Mouse (Mus musculus) heart, embryonic 16.5 days (tissue): ENCODE results near the gene Mid1. TPM values are rescaled to one million over a fixed set of nuclear protein-coding genes. Genes with fewer than 3 reads are reported as not detected.

Source experiments
- ATAC-seq: fragments of 200-750 bp; cut with Nextera tagmentation; replicated peaks from 2 replicates; pipeline ENCODE4 v1.8.0; 2017; ENCODE audit warnings: moderate number of reproducible peaks; ENCODE audit not compliant: insufficient read depth, low FRiP score; ENCODE audit errors: extremely low read depth
- H3K27ac ChIP-seq: fragments of 300-500 bp; sonication (generic); 2 replicates; pipeline ENCODE4 v1.5.1; 2014; ENCODE audit warnings: mild to moderate bottlenecking, low read length, control low read depth, moderate library complexity
- H3K27me3 ChIP-seq: fragments of 300-500 bp; sonication (generic); 2 replicates; pipeline ENCODE4 v1.6.1; 2014; ENCODE audit warnings: low read length, mixed read lengths; ENCODE audit not compliant: control insufficient read depth, insufficient read depth
- H3K36me3 ChIP-seq: fragments of 300-500 bp; sonication (generic); 2 replicates; pipeline ENCODE4 v1.6.1; 2014; ENCODE audit not compliant: control insufficient read depth, insufficient read depth
- H3K4me1 ChIP-seq: fragments of 300-500 bp; sonication (generic); 2 replicates; pipeline ENCODE4 v1.6.1; 2014; ENCODE audit warnings: low read length, mixed read lengths; ENCODE audit not compliant: control insufficient read depth, insufficient read depth
- H3K4me2 ChIP-seq: fragments of 300-500 bp; sonication (generic); 2 replicates; pipeline ENCODE4 v1.6.1; 2014; ENCODE audit warnings: low read depth, mild to moderate bottlenecking, control low read depth, low read length
- H3K4me3 ChIP-seq: fragments of 300-500 bp; sonication (generic); 2 replicates; pipeline ENCODE4 v1.5.1; 2014; ENCODE audit warnings: mild to moderate bottlenecking, control low read depth, low read length
- H3K9ac ChIP-seq: fragments of 300-500 bp; sonication (generic); 2 replicates; pipeline ENCODE4 v1.6.1; 2014; ENCODE audit warnings: low read length, control low read depth
- H3K9me3 ChIP-seq: fragments of 300-500 bp; sonication (generic); replicated peaks from 2 replicates; pipeline ENCODE4 v1.6.1; 2016; ENCODE audit warnings: low read length; ENCODE audit not compliant: control insufficient read depth
- WGBS: fragments of 180-500 bp; shearing (Covaris S2); extraction: QIAGEN DNeasy Blood & Tissue Kit; methylation state at CpG from one replicate; pipeline ENCODE4 v1.1.7; 2014; 5-methylcytosine and 5-hydroxymethylcytosine counted together
- polyA plus RNA-seq: library from polyadenylated mRNA; unstranded; fragments of >200 nt; fragmentation: Nextera tagmentation; extraction: Ambion mirVana; gene quantifications from 2 replicates; pipeline ENCODE4 v1.2.1, GENCODE M21; 2015

The Mid1 gene
- polyA plus RNA-seq, 1 experiment from 2014 or later: 6.2 TPM

DNA sequence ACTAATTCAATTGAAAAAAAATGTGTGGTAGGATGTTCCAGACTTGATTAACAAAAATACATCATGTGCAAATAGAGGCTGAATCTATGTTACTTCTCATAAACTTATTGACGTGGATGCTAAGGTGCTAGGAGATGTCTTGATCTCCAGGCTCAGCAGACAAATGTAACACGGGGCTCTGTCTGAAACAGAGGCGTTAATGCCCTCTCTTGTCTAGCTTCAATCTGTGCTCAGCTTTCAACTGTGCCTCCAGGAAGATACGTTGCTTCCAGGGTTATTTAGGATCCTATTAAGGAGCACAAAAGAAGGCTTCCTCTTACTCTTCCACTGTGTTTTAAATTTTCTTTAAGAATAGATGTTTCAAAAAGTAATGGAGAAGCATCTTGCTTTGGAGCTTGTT lies 115.2 kb downstream of the Mid1 start:
- H3K9me3 ChIP-seq: no peaks in the 10 kb centered on the region
- H3K27me3 ChIP-seq: no peaks in the 10 kb centered on the region
- H3K4me2 ChIP-seq: no peak overlapping the region
- H3K27ac ChIP-seq: no peak overlapping the region
- no peak overlapping the region for H3K9ac ChIP-seq
- WGBS: 54% methylated on average over 4 of the region's 4 CpGs
- no peaks in the 10 kb centered on the region for H3K4me1 ChIP-seq
- no peak overlapping the region for H3K4me3 ChIP-seq
- no peaks in the 10 kb centered on the region for H3K36me3 ChIP-seq
- ATAC-seq: no peak

DNA sequence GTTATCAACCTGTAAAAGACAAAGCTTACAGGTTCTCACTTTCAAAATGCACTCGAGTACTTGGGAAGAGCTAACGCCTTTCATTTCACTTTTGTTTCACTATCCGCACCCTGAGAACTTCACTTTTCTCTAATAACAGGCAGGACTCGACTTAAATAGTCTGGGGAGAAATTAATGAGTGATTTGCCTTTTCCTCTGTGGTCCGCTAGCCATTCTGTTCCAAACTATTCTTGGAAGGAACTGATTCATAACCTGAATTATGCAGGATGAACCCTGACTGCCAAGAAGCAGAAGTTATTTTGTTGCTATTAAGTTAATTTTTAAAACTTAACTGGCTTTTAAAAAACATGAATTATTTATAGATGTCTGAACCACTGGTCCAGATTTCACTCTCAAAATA lies 120.8 kb downstream of the Mid1 start:
- 54% methylated on average over 5 of the region's 5 CpGs for WGBS
- no peak overlapping the region for H3K4me2 ChIP-seq
- no peaks in the 10 kb centered on the region for H3K36me3 ChIP-seq
- ATAC-seq: no peak
- no peak overlapping the region for H3K9ac ChIP-seq
- no peaks in the 10 kb centered on the region for H3K4me1 ChIP-seq
- H3K27ac ChIP-seq: no peak overlapping the region
- H3K9me3 ChIP-seq: no peaks in the 10 kb centered on the region
- no peak overlapping the region for H3K4me3 ChIP-seq
- H3K27me3 ChIP-seq: no peaks in the 10 kb centered on the region

DNA sequence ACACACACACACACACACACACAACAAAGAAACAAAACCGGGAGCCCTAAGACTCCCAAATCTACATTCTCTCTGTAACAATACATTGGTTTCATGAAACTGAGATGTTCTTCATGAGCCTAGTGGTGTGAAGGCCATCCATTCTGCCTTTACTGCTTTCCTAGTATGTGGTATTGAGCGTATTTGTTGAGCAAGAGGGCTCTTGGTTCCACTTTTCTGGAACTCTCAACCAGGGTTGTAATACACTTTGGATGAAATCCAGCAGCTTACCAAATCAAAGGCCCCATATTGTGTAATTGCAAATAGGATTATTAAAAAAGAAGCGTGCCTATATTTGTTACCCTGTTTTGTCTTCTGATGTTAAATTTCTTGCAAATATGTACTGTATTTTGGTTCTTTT lies 122.7 kb downstream of the Mid1 start:
- no peaks in the 10 kb centered on the region for H3K9me3 ChIP-seq
- ATAC-seq: no peak
- no peak overlapping the region for H3K4me3 ChIP-seq
- no peak overlapping the region for H3K4me2 ChIP-seq
- WGBS: 78% methylated on average over 3 of the region's 3 CpGs
- no peaks in the 10 kb centered on the region for H3K4me1 ChIP-seq
- H3K36me3 ChIP-seq: no peaks in the 10 kb centered on the region
- no peaks in the 10 kb centered on the region for H3K27me3 ChIP-seq
- no peak overlapping the region for H3K27ac ChIP-seq
- no peak overlapping the region for H3K9ac ChIP-seq

DNA sequence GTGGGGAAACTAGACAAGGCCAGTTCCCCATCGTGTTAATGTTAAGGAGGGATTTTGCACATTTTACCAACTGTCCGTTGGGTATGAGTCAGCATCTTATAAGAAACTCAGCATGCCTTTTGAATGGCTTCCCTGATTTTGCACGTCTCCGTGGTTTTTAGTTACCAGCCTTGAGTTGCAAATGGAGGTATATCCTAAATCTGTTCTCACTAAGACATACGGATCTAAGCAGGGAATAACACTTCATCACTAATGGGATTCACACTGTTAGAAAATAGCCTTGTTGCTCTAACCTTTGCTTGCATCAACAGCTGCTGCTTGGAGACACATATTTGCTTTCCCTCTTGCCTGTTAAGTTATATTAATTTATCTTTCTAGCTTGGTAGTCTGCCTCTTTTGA lies 126.3 kb downstream of the Mid1 start:
- Histone ChIP-seq H3K27me3 (no peaks in the 10 kb centered on the region), H3K4me3 (no peak overlapping the region), H3K9ac (no peak overlapping the region), H3K9me3 (no peaks in the 10 kb centered on the region), H3K27ac (no peak overlapping the region), H3K4me2 (no peak overlapping the region), H3K4me1 (no peaks in the 10 kb centered on the region), H3K36me3 (no peaks in the 10 kb centered on the region)
- no peak for ATAC-seq
- 64% methylated on average over 5 of the region's 5 CpGs for WGBS

DNA sequence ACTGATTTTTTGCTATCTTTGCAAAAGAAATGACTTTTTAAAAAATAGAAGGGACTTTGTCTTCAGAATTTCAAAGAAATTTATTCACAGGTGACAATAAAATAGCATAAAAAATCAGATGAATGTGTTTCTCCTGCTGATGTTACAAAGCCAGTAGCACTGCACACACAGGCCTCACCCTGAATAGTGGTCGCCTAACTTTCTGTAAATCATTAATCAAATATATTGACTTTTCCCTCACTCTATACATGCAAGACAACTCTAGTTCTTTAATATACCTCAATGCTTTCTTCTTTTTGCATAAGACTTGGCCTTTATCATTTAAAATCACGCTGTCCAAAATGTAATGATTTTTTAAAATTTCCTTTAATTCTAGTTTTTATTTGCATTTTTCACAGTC lies 126.8 kb downstream of the Mid1 start:
- no peaks in the 10 kb centered on the region for H3K36me3 ChIP-seq
- no peak overlapping the region for H3K9ac ChIP-seq
- H3K27ac ChIP-seq: no peak overlapping the region
- no peak for ATAC-seq
- H3K4me1 ChIP-seq: no peaks in the 10 kb centered on the region
- WGBS: 73% methylated on average over 2 of the region's 2 CpGs
- no peaks in the 10 kb centered on the region for H3K9me3 ChIP-seq
- H3K27me3 ChIP-seq: no peaks in the 10 kb centered on the region
- no peak overlapping the region for H3K4me3 ChIP-seq
- H3K4me2 ChIP-seq: no peak overlapping the region

- no peaks in the 10 kb centered on the region for H3K9me3 ChIP-seq
- no peak overlapping the region for H3K27ac ChIP-seq
- H3K4me2 ChIP-seq: no peak overlapping the region
- no peaks in the 10 kb centered on the region for H3K27me3 ChIP-seq
- 50% methylated on average over 1 of the region's 1 CpGs for WGBS
- no peaks in the 10 kb centered on the region for H3K4me1 ChIP-seq
- no peak for ATAC-seq
- no peak overlapping the region for H3K4me3 ChIP-seq
- no peaks in the 10 kb centered on the region for H3K36me3 ChIP-seq
- no peak overlapping the region for H3K9ac ChIP-seq
Measured at GRCm38 (mm10) chrX:169813673-169814072, 128.7 kb downstream of the Mid1 start.

DNA sequence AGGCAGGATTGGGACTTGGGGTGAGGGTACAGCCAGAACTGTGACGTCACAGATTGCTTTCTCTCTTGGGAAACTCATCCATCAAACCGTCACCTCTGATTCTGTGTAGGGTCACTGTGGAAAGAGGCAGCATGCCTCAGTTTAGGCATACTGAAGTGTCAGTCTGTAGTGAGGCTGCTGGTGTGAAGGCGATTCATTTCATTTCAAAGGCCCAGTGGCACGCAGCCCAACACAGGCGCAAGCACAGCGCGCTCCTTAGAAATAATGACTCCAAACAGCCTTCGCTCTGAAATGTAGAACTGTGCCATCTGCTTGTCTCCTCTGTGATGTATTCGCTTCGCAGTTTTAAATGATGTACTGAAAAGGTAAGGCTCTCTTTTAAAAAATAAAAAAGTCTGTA lies 141.9 kb downstream of the Mid1 start:
- 68% methylated on average over 10 of the region's 10 CpGs for whole genome bisulfite sequencing
- no peaks in the 10 kb centered on the region for H3K4me1 ChIP-seq
- ATAC-seq: no peak

GRCm38 (mm10) chrX:169827720-169828119 lies 142.7 kb downstream of the Mid1 start:
- Histone ChIP-seq H3K27ac (no peak overlapping the region), H3K27me3 (no peaks in the 10 kb centered on the region; the same call in 1 of the 2 replicates), H3K9me3 (no peaks in the 10 kb centered on the region), H3K4me2 (no peak overlapping the region), H3K9ac (no peak overlapping the region), H3K4me1 (no peaks in the 10 kb centered on the region), H3K36me3 (no peaks in the 10 kb centered on the region), H3K4me3 (no peak overlapping the region)
- ATAC-seq: no peak
- 38% methylated on average over 7 of the region's 7 CpGs for WGBS

More for the DNA sequence above, 141.9 kb downstream of the Mid1 start:
- no peak overlapping the region for H3K27ac ChIP-seq
- H3K4me2 ChIP-seq: no peak overlapping the region
- H3K4me3 ChIP-seq: no peak overlapping the region
- no peaks in the 10 kb centered on the region; the same call in 1 of the 2 replicates for H3K27me3 ChIP-seq
- no peak overlapping the region for H3K9ac ChIP-seq
- no peaks in the 10 kb centered on the region for H3K9me3 ChIP-seq
- H3K36me3 ChIP-seq: no peaks in the 10 kb centered on the region

GRCm38 (mm10) chrX:169828136-169828535 lies 143.1 kb downstream of the Mid1 start:
- Histone ChIP-seq H3K36me3 (no peaks in the 10 kb centered on the region), H3K27me3 (no peaks in the 10 kb centered on the region; the same call in 1 of the 2 replicates), H3K4me1 (no peaks in the 10 kb centered on the region), H3K9me3 (no peaks in the 10 kb centered on the region), H3K4me2 (no peak overlapping the region), H3K9ac (no peak overlapping the region), H3K4me3 (no peak overlapping the region), H3K27ac (no peak overlapping the region)
- ATAC-seq: no peak
- WGBS: 40% methylated on average over 5 of the region's 5 CpGs

DNA sequence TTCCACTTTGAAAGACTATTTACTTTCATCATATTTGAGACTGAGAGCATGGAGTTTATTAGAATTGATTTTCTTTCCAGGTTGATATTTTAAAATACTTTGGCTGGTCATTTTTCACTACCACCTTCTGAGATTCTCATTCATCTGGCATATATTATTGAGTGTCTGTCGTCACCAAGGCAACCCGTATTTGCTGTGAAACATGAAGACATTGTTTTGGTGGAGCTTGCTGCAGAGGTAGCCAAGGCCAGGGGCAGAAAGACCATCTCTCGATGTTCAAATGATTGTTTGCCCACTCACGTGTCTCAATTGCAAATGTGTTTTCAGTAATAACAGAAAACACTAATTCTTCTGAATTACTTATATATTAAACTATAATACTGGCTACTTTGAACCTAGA lies 145.1 kb downstream of the Mid1 start:
- no peak for ATAC-seq
- Histone ChIP-seq H3K4me2 (no peak overlapping the region), H3K36me3 (no peaks in the 10 kb centered on the region), H3K27ac (no peak overlapping the region), H3K4me3 (no peak overlapping the region), H3K9ac (no peak overlapping the region), H3K27me3 (no peaks in the 10 kb centered on the region; the same call in 1 of the 2 replicates), H3K9me3 (no peaks in the 10 kb centered on the region), H3K4me1 (no peaks in the 10 kb centered on the region)
- WGBS: 68% methylated on average over 4 of the region's 4 CpGs
